Mouse (Mus musculus) lung, postnatal 0 days (tissue): ENCODE data around the gene Btbd18.

Source experiments
- CTCF ChIP-seq: IDR thresholded peaks from 2 replicates; pipeline ENCODE4 v1.5.1; 2016; ENCODE audit warnings: antibody characterized with exemption, mild to moderate bottlenecking
- EP300 ChIP-seq: IDR thresholded peaks from 2 replicates; pipeline ENCODE4 v1.6.1; 2016; ENCODE audit warnings: antibody characterized with exemption, mild to moderate bottlenecking, control low read depth

GRCm38 (mm10) chr2:84714422-84714810, 55.5 kb downstream of the Btbd18 start:
- TF ChIP-seq CTCF = no peak
- TF ChIP-seq EP300 = no peak
